Mouse (Mus musculus) heart, postnatal 0 days (tissue): ENCODE results near the gene Elovl6.

Experiments used
- CTCF ChIP-seq: IDR thresholded peaks from 2 replicates; pipeline ENCODE4 v1.5.1; 2016; ENCODE audit warnings: antibody characterized with exemption, control low read depth, low read depth
- EP300 ChIP-seq: IDR thresholded peaks from 2 replicates; pipeline ENCODE4 v1.6.1; 2016; ENCODE audit warnings: antibody characterized with exemption, low read depth

- TF ChIP-seq CTCF (no peak), EP300 (no peak)
These were observed 114.6 kb downstream of the Elovl6 start for GRCm38 (mm10) chr3:129646781-129647180.
